Mouse (Mus musculus): ENCODE data around the gene Runx1.

Runx1 gene

GRCm38 (mm10) chr16:92800845-92801244 lies 25.1 kb downstream of the Runx1 start:
- in situ Hi-C loops (cut with MboI, MseI) = no loop called here

GRCm38 (mm10) chr16:92799940-92800339 lies 26.0 kb downstream of the Runx1 start:
- in situ Hi-C loops (cut with MboI, MseI) = no loop called here

GRCm38 (mm10) chr16:92794197-92794596 lies 31.8 kb downstream of the Runx1 start:
- in situ Hi-C loops (cut with MboI, MseI) = no loop called here

GRCm38 (mm10) chr16:92793741-92794140 lies 32.2 kb downstream of the Runx1 start:
- in situ Hi-C loops (cut with MboI, MseI) = no loop called here

GRCm38 (mm10) chr16:92792905-92793304 lies 33.0 kb downstream of the Runx1 start:
- in situ Hi-C loops (cut with MboI, MseI) = no loop called here

- in situ Hi-C loops (cut with MboI, MseI) = no loop called here
Measured at GRCm38 (mm10) chr16:92790601-92791000, 35.3 kb downstream of the Runx1 start.

GRCm38 (mm10) chr16:92789840-92790239 lies 36.1 kb downstream of the Runx1 start:
- in situ Hi-C loops (cut with MboI, MseI) = loop anchor here (5.0 kb wide), 1 partner anchor 93 kb away; no protein-coding TSS in a partner anchor

- in situ Hi-C loops (cut with MboI, MseI) = loop anchor here (5.0 kb wide), 1 partner anchor 91 kb away; no protein-coding TSS in a partner anchor
Measured at GRCm38 (mm10) chr16:92788446-92788845, 37.5 kb downstream of the Runx1 start.

- in situ Hi-C loops (cut with MboI, MseI) = loop anchor here (5.0 kb wide), 1 partner anchor 90 kb away; no protein-coding TSS in a partner anchor
Measured at GRCm38 (mm10) chr16:92786883-92787321, 39.0 kb downstream of the Runx1 start.

GRCm38 (mm10) chr16:92786276-92786882 lies 39.6 kb downstream of the Runx1 start:
- in situ Hi-C loops (cut with MboI, MseI) = loop anchor here (5.0 kb wide), 1 partner anchor 89 kb away; no protein-coding TSS in a partner anchor

GRCm38 (mm10) chr16:92783651-92784131 lies 42.3 kb downstream of the Runx1 start:
- in situ Hi-C loops (cut with MboI, MseI) = no loop called here

GRCm38 (mm10) chr16:92782408-92782807 lies 43.5 kb downstream of the Runx1 start:
- in situ Hi-C loops (cut with MboI, MseI) = no loop called here

GRCm38 (mm10) chr16:92779896-92780435 lies 46.0 kb downstream of the Runx1 start:
- in situ Hi-C loops (cut with MboI, MseI) = no loop called here

- in situ Hi-C loops (cut with MboI, MseI) = no loop called here
Measured at GRCm38 (mm10) chr16:92779175-92779574, 46.8 kb downstream of the Runx1 start.

- in situ Hi-C loops (cut with MboI, MseI) = no loop called here
Measured at GRCm38 (mm10) chr16:92778096-92778780, 47.7 kb downstream of the Runx1 start.

GRCm38 (mm10) chr16:92767862-92768261 lies 58.1 kb downstream of the Runx1 start:
- in situ Hi-C loops (cut with MboI, MseI) = no loop called here

GRCm38 (mm10) chr16:92767423-92767822 lies 58.5 kb downstream of the Runx1 start:
- in situ Hi-C loops (cut with MboI, MseI) = no loop called here

GRCm38 (mm10) chr16:92764741-92765396 lies 61.1 kb downstream of the Runx1 start:
- in situ Hi-C loops (cut with MboI, MseI) = no loop called here

GRCm38 (mm10) chr16:92763666-92764065 lies 62.3 kb downstream of the Runx1 start:
- in situ Hi-C loops (cut with MboI, MseI) = no loop called here

GRCm38 (mm10) chr16:92761968-92762521 lies 63.9 kb downstream of the Runx1 start:
- in situ Hi-C loops (cut with MboI, MseI) = no loop called here

- in situ Hi-C loops (cut with MboI, MseI) = no loop called here
Measured at GRCm38 (mm10) chr16:92760091-92760490, 65.9 kb downstream of the Runx1 start.

GRCm38 (mm10) chr16:92757564-92757963 lies 68.4 kb downstream of the Runx1 start:
- in situ Hi-C loops (cut with MboI, MseI) = no loop called here

Data from T-helper 2 cell (primary cell).